Mouse (Mus musculus) limb, embryonic 15.5 days (tissue): ENCODE results near the gene Snai1. TPM values are rescaled to one million over a fixed set of nuclear protein-coding genes. Genes with fewer than 3 reads are reported as not detected.

Source experiments
- ATAC-seq: fragments of 200-750 bp; cut with Nextera tagmentation; 2 replicates; pipeline ENCODE4 v1.8.0; 2017; ENCODE audit warnings: low read depth, moderate TSS enrichment; ENCODE audit not compliant: insufficient number of reproducible peaks, low FRiP score, low TSS enrichment
- H3K27ac ChIP-seq: fragments of 300-500 bp; sonication (generic); 2 replicates; pipeline ENCODE4 v1.5.1; 2015; ENCODE audit warnings: moderate library complexity, mild to moderate bottlenecking, inconsistent platforms
- H3K27me3 ChIP-seq: fragments of 300-500 bp; sonication (generic); 2 replicates; pipeline ENCODE4 v1.6.1; 2015; ENCODE audit warnings: inconsistent platforms
- H3K36me3 ChIP-seq: fragments of 300-500 bp; sonication (generic); 2 replicates; pipeline ENCODE4 v1.6.1; 2015; ENCODE audit warnings: inconsistent platforms
- H3K4me1 ChIP-seq: fragments of 300-500 bp; sonication (generic); 2 replicates; pipeline ENCODE4 v1.6.1; 2015; ENCODE audit warnings: inconsistent platforms
- H3K4me2 ChIP-seq: fragments of 300-500 bp; sonication (generic); 2 replicates; pipeline ENCODE4 v1.6.1; 2015; ENCODE audit warnings: mild to moderate bottlenecking, inconsistent platforms
- H3K4me3 ChIP-seq: fragments of 300-500 bp; sonication (generic); 2 replicates; pipeline ENCODE4 v1.5.1; 2015; ENCODE audit warnings: mild to moderate bottlenecking, inconsistent platforms
- H3K9ac ChIP-seq: fragments of 300-500 bp; sonication (generic); 2 replicates; pipeline ENCODE4 v1.6.1; 2015; ENCODE audit warnings: inconsistent platforms
- H3K9me3 ChIP-seq: fragments of 300-500 bp; sonication (generic); 2 replicates; pipeline ENCODE4 v1.6.1; 2016; ENCODE audit warnings: inconsistent platforms
- WGBS: fragments of 180-500 bp; shearing (Covaris S2); methylation state at CpG from one replicate; pipeline ENCODE4 v1.1.7; 2015; 5-methylcytosine and 5-hydroxymethylcytosine counted together
- polyA plus RNA-seq: library from polyadenylated mRNA; unstranded; fragments of >200 nt; fragmentation: Nextera tagmentation; extraction: Ambion mirVana; gene quantifications from 2 replicates; pipeline ENCODE4 v1.2.1, GENCODE M21; 2015

Snai1 gene
- polyA plus RNA-seq = 52.6 and 61.2 TPM in 2 replicates

DNA sequence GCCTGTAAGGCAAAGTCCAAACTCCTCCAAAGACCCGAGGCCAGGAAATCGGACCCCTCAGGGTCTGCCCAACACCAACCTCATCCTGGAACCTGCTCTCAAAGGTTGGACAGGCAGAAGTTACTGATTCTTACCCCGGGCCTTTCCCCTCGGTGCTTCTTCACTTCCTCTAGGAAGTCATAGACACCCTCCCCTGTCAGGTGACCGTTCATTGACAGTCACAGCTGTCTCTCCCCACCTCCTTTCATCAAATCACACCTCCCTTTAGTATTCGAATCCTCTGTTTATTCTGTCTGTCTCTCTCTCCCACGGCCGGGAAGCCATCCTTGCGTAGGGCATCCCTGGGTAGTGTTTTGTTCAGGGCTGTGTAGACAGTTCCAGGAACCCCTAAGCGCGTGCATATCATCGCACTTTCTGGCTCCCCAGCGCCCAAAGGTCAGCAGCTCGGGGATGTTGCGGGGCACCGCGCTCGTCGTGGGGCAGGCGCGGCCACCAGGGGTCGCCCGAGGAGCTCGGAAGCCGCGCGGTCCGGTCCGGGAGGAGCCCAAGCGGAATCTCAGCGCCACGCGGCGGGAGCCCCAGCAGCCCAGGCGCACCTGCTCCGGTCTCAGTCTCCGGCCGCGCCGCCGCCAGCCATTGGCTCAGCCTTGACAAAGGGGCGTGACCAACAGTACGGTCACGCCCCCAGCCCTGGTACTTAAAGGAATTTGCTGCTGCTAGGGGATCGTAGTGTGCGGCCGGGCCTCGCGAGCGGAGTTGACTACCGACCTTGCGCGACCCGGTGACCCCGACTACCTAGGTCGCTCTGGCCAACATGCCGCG, at the start of gene Snai1:
TSS of gene Snai1 (plus strand) at position 720 of the 822 bp plus-strand sequence.
- H3K36me3 ChIP-seq = peaks cover 16% of the 10 kb centered on the region
- peak within 1 kb of the TSS; percentile 82 for H3K27ac ChIP-seq
- H3K4me3 ChIP-seq = peak within 1 kb of the TSS; percentile 68
- peak within 1 kb of the TSS; percentile 69 for H3K9ac ChIP-seq
- peaks cover 47% of the 10 kb centered on the region for H3K4me1 ChIP-seq
- WGBS = under 1% methylated on average over 58 of the region's 58 CpGs
- peaks cover 17% of the 10 kb centered on the region for H3K27me3 ChIP-seq
- ATAC-seq = peak; percentile 90
- H3K9me3 ChIP-seq = no peaks in the 10 kb centered on the region
- H3K4me2 ChIP-seq = peak within 1 kb of the TSS; percentile 85

DNA sequence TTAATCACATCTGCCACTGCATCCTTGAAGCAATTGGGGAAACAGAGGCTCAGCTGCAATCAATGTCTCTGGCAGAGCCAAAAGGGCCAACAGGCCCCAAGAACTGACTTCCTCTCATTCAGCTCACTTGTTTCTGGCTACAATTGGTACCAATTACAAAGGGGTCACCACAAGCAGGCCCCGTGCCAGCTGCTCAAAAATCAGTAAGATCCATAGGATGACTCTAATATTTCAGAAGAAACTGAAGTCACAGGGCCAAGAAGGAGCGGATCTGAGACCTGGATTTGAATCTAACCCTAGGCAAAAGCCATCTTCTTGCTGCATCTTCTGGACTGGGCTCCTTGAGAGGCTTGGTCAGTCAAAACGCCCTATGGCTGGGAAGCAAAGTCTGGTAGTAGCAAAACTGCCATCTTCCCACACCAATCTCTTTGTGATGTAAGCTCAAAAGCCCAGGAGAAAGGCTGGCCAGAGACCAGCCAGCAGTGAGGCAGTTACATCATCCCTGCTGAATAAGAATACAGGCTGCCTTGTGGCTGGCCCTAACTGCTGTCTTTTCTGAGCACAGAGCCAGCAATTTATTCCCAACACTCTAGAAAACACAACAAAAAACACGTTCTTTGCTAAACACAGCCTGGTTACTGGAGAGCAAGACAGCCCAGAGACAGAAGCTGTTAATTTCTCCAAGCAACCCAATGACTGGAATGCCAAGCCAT, 47.0 kb upstream of the Snai1 start:
- no peak overlapping the region for H3K27ac ChIP-seq
- 78% methylated on average over 4 of the region's 4 CpGs for WGBS
- no peaks in the 10 kb centered on the region; the same call in 1 of the 2 replicates for H3K36me3 ChIP-seq
- H3K9ac ChIP-seq = peak overlapping the region; percentile 89; the same call in 1 of the 2 replicates
- no peaks in the 10 kb centered on the region for H3K9me3 ChIP-seq
- H3K4me1 ChIP-seq = peaks cover 29% of the 10 kb centered on the region
- H3K27me3 ChIP-seq = no peaks in the 10 kb centered on the region
- no peak overlapping the region for H3K4me2 ChIP-seq
- peak overlapping the region; percentile 92 for H3K4me3 ChIP-seq
- ATAC-seq = no peak

DNA sequence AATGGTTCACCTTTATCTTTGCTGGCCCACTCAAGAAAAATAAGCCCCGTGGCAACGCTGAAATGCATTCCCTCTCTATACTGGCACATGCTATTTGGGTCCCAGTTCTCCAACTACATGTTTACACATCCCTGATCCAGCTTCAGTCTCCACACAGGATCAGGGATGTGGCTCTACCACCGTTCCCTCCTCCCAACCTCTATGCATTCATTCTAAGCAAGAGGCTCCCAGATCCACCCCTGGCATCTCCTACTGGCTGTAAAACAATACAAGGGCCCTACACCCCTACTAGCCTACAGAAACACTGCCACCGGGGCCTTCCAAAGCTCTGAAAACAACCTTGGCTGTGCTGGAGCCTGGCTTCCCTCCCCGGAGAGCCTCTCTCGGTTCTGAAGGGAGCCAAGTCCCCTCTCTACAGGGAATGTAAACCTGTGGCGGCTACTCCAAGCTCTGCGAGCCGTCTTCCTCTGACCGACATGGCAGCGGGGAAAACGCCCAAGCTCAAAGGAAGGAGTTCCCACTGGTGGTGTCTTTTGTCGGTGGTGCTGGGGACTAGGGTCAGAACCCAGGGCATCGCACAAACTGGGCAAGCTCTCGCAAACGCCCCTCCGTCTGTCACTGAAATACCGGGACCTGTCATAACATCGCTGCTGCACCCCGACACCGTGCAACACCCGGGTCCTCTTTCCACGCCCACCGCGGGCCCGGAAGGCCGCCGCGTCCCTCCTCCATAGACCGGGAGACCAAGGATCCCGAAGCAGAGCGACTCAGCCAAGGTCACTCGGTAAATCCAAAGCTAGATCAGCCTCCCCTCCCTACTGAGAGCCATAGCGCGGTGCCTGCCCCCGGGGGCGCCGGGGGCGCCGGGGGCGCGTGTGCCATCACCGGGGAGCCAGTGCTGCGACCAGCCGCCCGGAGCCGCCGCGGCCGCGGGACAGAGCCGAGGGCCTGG, 46.0 kb upstream of the Snai1 start, which contains the start of gene Rnf114:
TSS of gene Rnf114 (plus strand) at position 889 of the 952 bp plus-strand sequence.
- H3K27me3 ChIP-seq = no peaks in the 10 kb centered on the region
- H3K36me3 ChIP-seq = no peaks in the 10 kb centered on the region; the same call in 1 of the 2 replicates
- peak within 1 kb of the TSS; percentile 89 for H3K9ac ChIP-seq
- peak within 1 kb of the TSS; percentile 90 for H3K4me2 ChIP-seq
- H3K4me3 ChIP-seq = peak within 1 kb of the TSS; percentile 92
- H3K27ac ChIP-seq = peak within 1 kb of the TSS; percentile 97
- WGBS = 3% methylated on average over 47 of the region's 52 CpGs
- ATAC-seq = peak; percentile 22
- peaks cover 24% of the 10 kb centered on the region for H3K4me1 ChIP-seq
- no peaks in the 10 kb centered on the region for H3K9me3 ChIP-seq

DNA sequence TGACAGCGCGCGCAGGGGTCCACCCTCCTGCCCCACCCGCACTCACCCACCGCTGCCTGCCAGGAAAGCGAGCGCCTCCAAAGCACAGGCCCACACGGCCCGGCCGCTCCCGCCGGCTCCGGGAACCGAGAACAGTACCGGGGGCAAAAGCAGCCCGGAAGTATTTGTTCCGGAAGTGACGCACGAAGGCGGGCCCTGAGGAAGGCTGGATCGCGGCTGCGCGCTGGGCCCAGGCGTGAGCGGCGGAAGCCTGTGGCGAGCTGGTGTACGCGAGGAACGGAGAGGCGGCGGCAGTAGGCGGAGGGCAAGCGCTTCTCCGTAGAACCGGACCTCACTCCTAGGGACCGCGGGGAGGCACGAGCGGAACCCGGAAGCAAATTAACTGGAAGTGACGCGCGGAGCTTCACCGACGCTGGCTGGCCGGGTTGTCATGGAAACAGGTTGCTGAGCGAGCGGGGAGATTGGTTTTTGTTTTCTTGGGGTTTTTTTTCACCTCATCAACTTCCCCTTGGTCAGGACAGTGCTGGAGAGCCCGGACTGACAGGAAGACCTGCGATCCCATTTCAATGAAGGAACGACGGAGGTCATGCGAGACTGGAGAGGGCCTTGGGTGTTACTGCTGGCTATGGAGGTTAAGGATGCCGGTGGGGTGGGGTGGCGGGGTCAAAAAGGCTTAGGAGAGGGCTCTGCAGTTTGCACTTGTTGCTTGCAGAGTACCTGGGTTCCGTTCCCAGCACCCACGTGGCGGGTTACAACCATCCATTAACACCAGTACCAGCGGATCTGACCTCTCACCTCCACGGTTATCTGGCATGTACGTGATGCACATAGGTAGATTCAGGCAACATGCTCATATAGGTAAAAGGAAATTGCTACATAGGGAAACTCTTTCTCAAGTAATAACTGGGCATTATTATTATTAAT, 45.0 kb upstream of the Snai1 start, which contains the start of gene Spata2:
TSS of gene Spata2 (minus strand) at position 175 of the 924 bp plus-strand sequence.
- WGBS = 2% methylated on average over 63 of the region's 63 CpGs

DNA sequence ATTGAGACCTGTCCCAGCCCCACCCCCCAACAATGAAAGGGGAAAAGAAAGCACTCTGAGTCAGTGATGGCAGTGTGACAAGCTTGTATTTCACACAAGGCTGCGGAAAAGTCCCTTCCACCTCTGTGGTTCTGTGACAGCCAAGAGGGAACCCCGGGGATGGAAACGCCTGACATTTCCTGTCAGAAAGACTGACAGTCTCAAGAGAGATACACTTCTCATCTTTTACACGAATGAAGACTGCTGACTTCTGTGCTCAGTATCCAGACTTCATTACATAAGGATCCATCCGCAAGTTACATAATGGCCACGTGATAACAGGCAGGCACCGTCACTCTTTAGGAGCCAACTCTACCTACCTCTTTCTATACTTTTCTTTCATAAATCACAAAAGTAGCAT, 41.6 kb upstream of the Snai1 start:
- no peaks in the 10 kb centered on the region for H3K27me3 ChIP-seq
- no peak overlapping the region for H3K4me2 ChIP-seq
- ATAC-seq = no peak
- no peak overlapping the region for H3K9ac ChIP-seq
- H3K4me1 ChIP-seq = peaks cover 12% of the 10 kb centered on the region
- H3K4me3 ChIP-seq = no peak overlapping the region
- no peaks in the 10 kb centered on the region; the same call in 1 of the 2 replicates for H3K36me3 ChIP-seq
- 83% methylated on average over 7 of the region's 7 CpGs for WGBS
- H3K9me3 ChIP-seq = no peaks in the 10 kb centered on the region
- H3K27ac ChIP-seq = no peak overlapping the region

More for the DNA sequence above, 45.0 kb upstream of the Snai1 start, which contains the start of gene Spata2:
- Histone ChIP-seq H3K4me1 (peaks cover 24% of the 10 kb centered on the region), H3K4me3 (peak within 1 kb of the TSS; percentile 92), H3K9me3 (no peaks in the 10 kb centered on the region), H3K9ac (peak within 1 kb of the TSS; percentile 89), H3K27ac (peak within 1 kb of the TSS; percentile 97), H3K4me2 (peak within 1 kb of the TSS; percentile 90), H3K36me3 (no peaks in the 10 kb centered on the region; the same call in 1 of the 2 replicates), H3K27me3 (no peaks in the 10 kb centered on the region)
- peak; percentile 64 for ATAC-seq

DNA sequence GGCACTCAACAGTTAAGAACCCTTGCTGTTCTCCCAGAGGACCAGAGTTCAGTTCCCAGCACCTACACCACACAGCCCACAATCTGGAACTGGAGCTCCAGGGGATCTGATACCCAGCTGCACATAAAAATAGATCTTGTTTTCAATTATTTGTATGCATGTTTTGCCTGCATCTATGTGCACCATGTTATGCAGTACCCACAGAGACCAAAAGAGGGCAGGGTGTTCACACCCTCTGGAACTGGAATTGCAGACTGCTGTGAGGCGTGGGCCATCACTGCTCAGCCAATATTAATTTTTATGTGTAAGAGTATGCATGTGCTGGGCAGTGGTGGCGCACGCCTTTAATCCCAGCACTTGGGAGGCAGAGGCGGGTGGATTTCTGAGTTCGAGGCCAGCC, 40.7 kb upstream of the Snai1 start:
- ATAC-seq = no peak
- Histone ChIP-seq H3K4me1 (peaks cover 5% of the 10 kb centered on the region; the same call in 1 of the 2 replicates), H3K9me3 (no peaks in the 10 kb centered on the region), H3K4me3 (no peak overlapping the region), H3K36me3 (no peaks in the 10 kb centered on the region; the same call in 1 of the 2 replicates), H3K27ac (no peak overlapping the region), H3K27me3 (no peaks in the 10 kb centered on the region), H3K4me2 (no peak overlapping the region), H3K9ac (no peak overlapping the region)
- WGBS = 69% methylated on average over 5 of the region's 5 CpGs

DNA sequence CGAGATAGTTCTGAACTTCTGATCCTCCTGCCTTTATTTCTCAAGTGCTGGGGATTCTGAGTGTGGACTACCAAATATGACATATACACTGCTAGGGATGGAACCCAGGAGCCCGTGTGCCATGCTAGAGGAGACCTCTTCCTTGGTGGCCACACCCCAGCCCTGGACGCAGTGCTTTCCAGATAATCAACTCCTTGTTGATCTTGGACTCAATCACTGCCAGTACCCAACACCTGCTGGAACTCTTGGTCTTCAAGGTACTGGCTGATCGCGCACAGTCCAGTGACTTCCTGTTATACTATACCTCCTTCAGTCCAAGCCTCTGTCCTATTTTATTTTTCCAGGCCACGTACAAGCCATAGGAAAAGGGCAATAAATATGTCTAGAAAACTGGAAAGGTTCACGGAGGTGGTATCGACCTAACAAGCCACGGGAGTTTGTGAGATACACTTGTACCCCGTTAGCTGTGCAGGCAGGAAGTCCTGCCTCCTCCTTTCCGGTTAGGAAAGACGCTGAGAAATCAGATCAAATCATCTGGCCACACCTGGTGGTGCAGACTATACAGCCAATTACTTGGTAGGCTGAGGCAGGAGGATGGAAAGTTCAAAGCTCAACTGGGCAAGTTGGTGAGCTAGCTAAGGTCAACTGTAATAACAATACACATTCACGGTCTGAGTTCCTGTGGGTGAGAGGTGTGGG, 35.3 kb upstream of the Snai1 start:
- H3K4me2 ChIP-seq = peak overlapping the region; percentile 93
- peak overlapping the region; percentile 87; the same call in 1 of the 2 replicates for H3K9ac ChIP-seq
- no peaks in the 10 kb centered on the region for H3K9me3 ChIP-seq
- H3K27ac ChIP-seq = peak overlapping the region; percentile 43; the same call in 1 of the 2 replicates
- H3K4me1 ChIP-seq = peaks cover 30% of the 10 kb centered on the region
- WGBS = 45% methylated on average over 13 of the region's 13 CpGs
- no peaks in the 10 kb centered on the region for H3K27me3 ChIP-seq
- peak; percentile 3; the same call in 1 of the 2 replicates for ATAC-seq
- H3K4me3 ChIP-seq = peak overlapping the region; percentile 99
- peaks cover 9% of the 10 kb centered on the region for H3K36me3 ChIP-seq

DNA sequence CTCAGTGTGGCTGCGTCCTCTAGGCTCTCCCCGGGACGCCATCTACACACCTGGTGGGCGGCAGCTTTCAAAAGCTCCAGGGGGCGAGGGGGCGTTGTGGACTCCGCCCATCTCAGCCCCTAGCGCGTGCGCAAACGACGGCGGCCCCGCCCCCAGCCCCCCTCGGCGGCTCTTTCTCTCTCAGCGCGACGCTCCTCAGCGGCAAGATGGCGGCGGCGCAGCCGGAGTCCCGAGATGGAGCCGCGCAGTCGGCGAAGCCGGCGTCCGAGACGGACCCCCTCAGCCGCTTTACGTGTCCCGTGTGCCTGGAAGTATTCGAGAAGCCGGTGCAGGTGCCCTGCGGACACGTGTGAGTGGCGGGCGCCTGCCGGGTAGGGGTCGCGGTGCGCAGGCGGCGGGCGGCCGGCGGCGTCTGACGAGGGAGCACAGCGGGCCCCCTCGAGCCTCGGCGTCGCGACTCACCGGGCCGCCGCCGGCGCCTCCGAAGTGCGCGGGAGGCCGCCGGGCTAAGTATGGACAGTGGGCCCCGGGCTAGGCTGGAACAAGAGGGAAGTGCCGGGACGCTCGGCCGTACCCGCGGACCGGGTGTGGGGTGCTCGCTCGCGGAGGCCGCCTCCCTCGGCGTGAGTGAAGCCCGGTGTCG, 34.6 kb upstream of the Snai1 start:
- H3K4me3 ChIP-seq = peak overlapping the region; percentile 99
- peak; percentile 85 for ATAC-seq
- peak overlapping the region; percentile 93 for H3K4me2 ChIP-seq
- peak overlapping the region; percentile 87 for H3K9ac ChIP-seq
- H3K36me3 ChIP-seq = peaks cover 15% of the 10 kb centered on the region
- under 1% methylated on average over 81 of the region's 85 CpGs for WGBS
- peaks cover 30% of the 10 kb centered on the region for H3K4me1 ChIP-seq
- H3K27me3 ChIP-seq = no peaks in the 10 kb centered on the region
- peak overlapping the region; percentile 83 for H3K27ac ChIP-seq
- no peaks in the 10 kb centered on the region for H3K9me3 ChIP-seq

DNA sequence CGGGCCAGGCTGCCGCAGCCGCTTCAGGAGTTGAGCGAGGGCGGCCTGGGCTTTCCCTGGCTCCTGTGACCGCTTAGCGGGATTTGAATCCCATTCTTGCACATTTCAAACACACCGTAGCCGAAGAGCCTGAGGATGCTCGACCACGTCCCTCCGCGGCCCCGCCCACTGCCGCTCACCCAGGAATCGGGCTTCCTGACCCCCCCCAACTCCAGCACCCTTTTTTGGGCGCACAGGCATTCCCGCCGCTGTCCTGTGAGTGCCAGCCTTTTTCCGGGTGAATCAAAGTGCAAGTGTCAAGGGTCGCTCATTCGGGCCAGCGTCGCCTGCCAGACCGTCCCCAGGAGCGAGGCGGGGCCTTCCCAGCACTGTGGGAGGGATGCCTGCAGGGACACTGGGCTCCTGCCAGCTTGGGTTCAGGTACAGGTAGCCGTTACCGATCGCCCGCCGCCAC, 34.1 kb upstream of the Snai1 start:
- Histone ChIP-seq H3K4me2 (peak overlapping the region; percentile 93), H3K36me3 (peaks cover 21% of the 10 kb centered on the region), H3K4me1 (peaks cover 30% of the 10 kb centered on the region), H3K9me3 (no peaks in the 10 kb centered on the region), H3K4me3 (peak overlapping the region; percentile 99), H3K27me3 (no peaks in the 10 kb centered on the region), H3K9ac (peak overlapping the region; percentile 87), H3K27ac (peak overlapping the region; percentile 83)
- under 1% methylated on average over 32 of the region's 32 CpGs for WGBS
- ATAC-seq = no peak
